Mouse (Mus musculus): ENCODE results near the gene Pop5. TPM values are rescaled to one million over a fixed set of nuclear protein-coding genes. Genes with fewer than 3 reads are reported as not detected.

Gene Pop5
- total and polyA plus RNA-seq, 2 experiments from 2014 or later = 41.5 to 101 TPM

DNA sequence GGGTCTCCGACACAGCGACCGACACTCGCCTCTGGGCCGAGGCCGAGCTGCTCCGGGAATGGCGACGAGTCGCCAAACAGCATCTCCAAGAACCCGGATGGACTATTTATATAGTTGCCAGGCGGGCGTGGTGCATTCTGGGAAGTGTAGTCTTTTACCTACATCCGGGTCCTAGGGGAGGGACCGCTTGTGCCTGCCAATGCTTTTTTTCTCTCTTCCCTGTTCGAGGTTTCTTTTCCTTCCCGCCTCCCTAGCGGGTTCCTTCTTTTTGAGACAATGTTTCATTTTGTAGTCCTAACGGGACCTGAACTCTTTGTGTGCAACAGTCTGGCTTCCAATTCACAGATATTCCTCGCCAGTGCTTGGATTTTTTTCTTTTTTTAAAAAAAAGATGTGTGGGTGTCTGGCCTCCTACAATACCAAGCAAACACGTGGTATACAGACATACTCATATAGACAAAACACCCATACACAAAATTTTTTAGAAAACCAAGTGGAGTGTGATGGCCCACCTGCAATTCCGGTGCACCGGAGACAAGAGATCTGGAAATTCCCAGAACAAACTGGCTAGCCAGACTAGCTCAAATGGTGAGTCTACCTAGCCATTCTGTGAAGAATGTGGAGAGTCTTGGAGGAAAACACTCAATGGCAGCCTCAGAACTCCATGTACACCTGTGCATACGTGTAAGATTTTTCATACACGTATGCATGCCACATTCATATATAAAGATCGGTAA is 37.3 kb downstream of the Pop5 start, which contains the start of gene Rnf10:
Gene Rnf10 (minus strand): TSS at position 87 of the 737 bp plus-strand sequence.
- ATAC-seq (ENCODE audit: low FRiP score) (peak; percentile 87), DNase-seq (ENCODE audit: low spot score) (peak; percentile 98)
- peak within 1 kb of the TSS; percentile 69 for H3K4me2 ChIP-seq (ENCODE audit: low read depth, low read length, poor library complexity, severe bottlenecking)
- H3K27ac ChIP-seq (ENCODE audit: low read depth, low read length) = peak within 1 kb of the TSS; percentile 91
- TF ChIP-seq CTCF (IDR thresholded peaks at IDR 0.05) = no peak
- peak within 1 kb of the TSS; percentile 98 for H3K4me3 ChIP-seq (ENCODE audit: low read depth, low read length)
- WGBS = 13% methylated on average over 26 of the region's 26 CpGs
- peaks cover 9% of the 10 kb centered on the region; the same call in 1 of the 2 replicates for H3K4me1 ChIP-seq (ENCODE audit: insufficient read depth, low read length)
- H3K9ac ChIP-seq (replicated peaks; ENCODE audit: low read length, poor library complexity, severe bottlenecking) = peak within 1 kb of the TSS; percentile 100
- no peaks in the 10 kb centered on the region for H3K9me3 ChIP-seq (ENCODE audit: low read length)
- peaks cover 3% of the 10 kb centered on the region; the same call in 1 of the 2 replicates for H3K36me3 ChIP-seq (ENCODE audit: insufficient read depth, low read length)
- no peaks in the 10 kb centered on the region for H3K27me3 ChIP-seq (ENCODE audit: insufficient read depth, low read length)

DNA sequence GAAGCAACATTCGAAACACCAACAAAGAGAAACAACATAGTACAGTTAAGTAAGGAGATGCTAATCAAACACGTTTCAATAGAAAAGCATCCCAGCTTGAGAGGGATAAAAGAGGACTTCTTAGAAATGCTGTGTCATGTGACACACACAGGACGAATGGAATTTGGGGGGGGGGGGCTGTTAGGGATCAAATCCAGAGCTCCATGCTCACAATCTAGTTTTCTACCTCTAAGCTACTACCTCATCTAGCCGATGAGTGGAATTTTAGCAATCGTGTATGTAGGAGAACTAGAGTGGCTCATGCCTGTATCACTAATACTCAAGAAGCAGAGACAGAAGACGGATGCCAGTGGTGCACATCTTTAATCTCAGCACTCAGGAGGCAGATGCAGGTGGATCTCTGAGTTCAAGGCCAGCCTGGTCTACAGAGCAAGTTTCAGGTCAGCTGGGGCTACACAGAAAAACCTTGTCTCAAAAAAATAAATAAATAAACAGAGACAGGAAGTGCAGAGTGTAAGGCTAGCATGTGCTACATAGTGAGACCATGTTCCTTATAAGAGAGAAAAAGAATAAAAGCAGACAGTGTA is 38.0 kb downstream of the Pop5 start:
- Histone ChIP-seq H3K36me3 (ENCODE audit: insufficient read depth, low read length) (peaks cover 3% of the 10 kb centered on the region; the same call in 1 of the 2 replicates), H3K9ac (replicated peaks; ENCODE audit: low read length, poor library complexity, severe bottlenecking) (0 out of 2 replicates have a peak overlapping the region, but pooled peaks have one; percentile 34), H3K4me2 (ENCODE audit: low read depth, low read length, poor library complexity, severe bottlenecking) (peak overlapping the region; percentile 51), H3K27ac (ENCODE audit: low read depth, low read length) (peak overlapping the region; percentile 91), H3K4me1 (ENCODE audit: insufficient read depth, low read length) (peaks cover 9% of the 10 kb centered on the region; the same call in 1 of the 2 replicates), H3K27me3 (ENCODE audit: insufficient read depth, low read length) (no peaks in the 10 kb centered on the region), H3K4me3 (ENCODE audit: low read depth, low read length) (peak overlapping the region; percentile 98), H3K9me3 (ENCODE audit: low read length) (no peaks in the 10 kb centered on the region)
- WGBS = 60% methylated on average over 6 of the region's 6 CpGs
- no peak for TF ChIP-seq CTCF (IDR thresholded peaks at IDR 0.05)
- ATAC-seq (ENCODE audit: low FRiP score) = no peak
- no peak for DNase-seq (ENCODE audit: low spot score)

DNA sequence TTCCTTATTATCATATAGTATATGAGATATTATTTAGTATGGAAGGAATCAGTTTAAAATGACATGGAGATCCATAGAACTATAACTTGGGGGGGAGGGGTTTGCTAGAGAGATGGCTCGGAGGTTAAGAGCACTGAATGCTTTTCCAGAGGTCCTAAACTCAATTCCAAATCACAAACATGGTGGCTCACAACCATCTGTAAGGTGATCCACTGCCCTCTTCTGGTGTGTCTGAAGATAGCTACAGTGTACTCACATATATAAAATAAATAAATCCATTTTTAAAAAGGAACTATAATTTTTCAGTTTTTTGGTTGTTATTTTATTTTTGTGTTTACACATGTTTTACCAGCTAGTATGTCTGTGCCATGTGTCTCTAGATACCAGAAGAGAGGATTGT is 38.7 kb downstream of the Pop5 start:
- TF ChIP-seq CTCF (IDR thresholded peaks at IDR 0.05) = peak; percentile 38
- no peak overlapping the region for H3K4me2 ChIP-seq (ENCODE audit: low read depth, low read length, poor library complexity, severe bottlenecking)
- WGBS = 71% methylated on average over 1 of the region's 1 CpGs
- no peak overlapping the region for H3K4me3 ChIP-seq (ENCODE audit: low read depth, low read length)
- H3K36me3 ChIP-seq (ENCODE audit: insufficient read depth, low read length) = peaks cover 3% of the 10 kb centered on the region; the same call in 1 of the 2 replicates
- H3K9ac ChIP-seq (replicated peaks; ENCODE audit: low read length, poor library complexity, severe bottlenecking) = no peak overlapping the region
- no peaks in the 10 kb centered on the region for H3K27me3 ChIP-seq (ENCODE audit: insufficient read depth, low read length)
- no peak overlapping the region for H3K27ac ChIP-seq (ENCODE audit: low read depth, low read length)
- DNase-seq (ENCODE audit: low spot score) (no peak), ATAC-seq (ENCODE audit: low FRiP score) (no peak)
- H3K4me1 ChIP-seq (ENCODE audit: insufficient read depth, low read length) = peaks cover 9% of the 10 kb centered on the region; the same call in 1 of the 2 replicates
- H3K9me3 ChIP-seq (ENCODE audit: low read length) = no peaks in the 10 kb centered on the region

DNA sequence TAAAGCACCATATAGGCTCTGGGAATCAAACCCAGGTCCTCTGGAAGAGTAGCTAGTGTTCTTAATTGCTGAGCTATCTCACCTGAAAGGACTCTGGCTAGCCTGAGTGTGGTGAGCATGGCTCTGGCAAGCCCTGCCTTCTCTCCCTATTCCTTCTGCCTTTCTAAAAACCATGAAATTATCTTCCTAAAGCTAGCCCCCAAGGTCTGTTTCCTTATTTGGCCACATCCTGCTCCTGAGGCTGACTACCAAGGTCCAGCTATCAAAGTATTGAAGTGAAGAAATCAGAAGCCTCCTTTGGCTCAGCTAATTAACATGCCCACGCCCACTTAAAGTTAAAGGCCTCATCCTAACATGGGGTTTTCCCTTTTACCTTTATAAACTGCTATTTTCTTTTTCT is 39.1 kb downstream of the Pop5 start:
- DNase-seq (ENCODE audit: low spot score) (no peak), ATAC-seq (ENCODE audit: low FRiP score) (no peak)
- Histone ChIP-seq H3K4me3 (ENCODE audit: low read depth, low read length) (no peak overlapping the region), H3K9ac (replicated peaks; ENCODE audit: low read length, poor library complexity, severe bottlenecking) (no peak overlapping the region), H3K36me3 (ENCODE audit: insufficient read depth, low read length) (no peaks in the 10 kb centered on the region), H3K4me1 (ENCODE audit: insufficient read depth, low read length) (peaks cover 9% of the 10 kb centered on the region; the same call in 1 of the 2 replicates), H3K4me2 (ENCODE audit: low read depth, low read length, poor library complexity, severe bottlenecking) (no peak overlapping the region), H3K27ac (ENCODE audit: low read depth, low read length) (no peak overlapping the region), H3K27me3 (ENCODE audit: insufficient read depth, low read length) (no peaks in the 10 kb centered on the region), H3K9me3 (ENCODE audit: low read length) (no peaks in the 10 kb centered on the region)
- TF ChIP-seq CTCF (IDR thresholded peaks at IDR 0.05) = no peak
- 98% methylated on average over 1 of the region's 1 CpGs for WGBS

DNA sequence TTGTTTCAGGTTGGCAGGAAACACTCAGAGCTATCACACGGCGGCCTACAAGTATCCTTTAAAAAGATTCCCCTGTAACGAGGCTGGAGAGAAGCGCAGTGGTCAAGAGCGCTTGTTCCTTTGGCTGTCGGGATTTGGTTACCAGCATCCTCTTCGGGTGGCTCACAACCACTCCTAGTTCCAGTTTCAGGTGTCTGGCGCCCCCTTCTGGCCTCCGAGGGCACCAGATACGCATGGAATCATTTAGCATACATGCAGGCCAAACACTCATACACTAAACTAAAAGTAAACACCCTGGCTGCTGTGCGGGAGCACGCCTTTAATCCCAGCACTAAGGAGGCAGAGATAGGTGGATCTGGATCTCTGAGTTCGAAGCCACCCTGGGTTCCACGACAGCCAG is 40.4 kb downstream of the Pop5 start:
- 39% methylated on average over 14 of the region's 14 CpGs for WGBS
- H3K9me3 ChIP-seq (ENCODE audit: low read length) = no peaks in the 10 kb centered on the region

DNA sequence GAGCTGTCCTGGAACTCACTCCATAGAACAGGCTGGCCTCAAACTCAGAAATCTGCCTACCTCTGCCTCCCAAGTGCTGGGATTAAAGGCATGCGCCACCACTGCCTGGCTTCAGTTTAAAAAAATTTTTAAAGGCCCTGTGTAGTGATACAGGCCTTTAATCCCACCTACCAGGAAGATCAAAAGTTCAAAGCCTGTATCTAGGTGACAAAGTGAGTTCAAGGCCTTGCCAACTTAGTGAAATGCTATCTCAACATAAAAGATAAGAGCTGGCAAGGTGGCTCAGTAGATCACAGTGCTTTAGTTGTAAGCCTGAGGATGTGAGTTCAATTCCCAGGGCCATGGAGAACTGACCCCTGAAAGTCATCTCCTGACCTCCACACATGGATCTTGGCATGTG is 42.4 kb downstream of the Pop5 start:
- TF ChIP-seq CTCF (IDR thresholded peaks at IDR 0.05) = no peak
- H3K9ac ChIP-seq (replicated peaks; ENCODE audit: low read length, poor library complexity, severe bottlenecking) = no peak overlapping the region
- H3K27ac ChIP-seq (ENCODE audit: low read depth, low read length) = no peak overlapping the region
- ATAC-seq (ENCODE audit: low FRiP score) (no peak), DNase-seq (ENCODE audit: low spot score) (no peak)
- no peak overlapping the region for H3K4me2 ChIP-seq (ENCODE audit: low read depth, low read length, poor library complexity, severe bottlenecking)
- no peaks in the 10 kb centered on the region for H3K9me3 ChIP-seq (ENCODE audit: low read length)
- H3K4me3 ChIP-seq (ENCODE audit: low read depth, low read length) = no peak overlapping the region
- H3K36me3 ChIP-seq (ENCODE audit: insufficient read depth, low read length) = peaks cover 2% of the 10 kb centered on the region; the same call in 1 of the 2 replicates
- no peaks in the 10 kb centered on the region for H3K27me3 ChIP-seq (ENCODE audit: insufficient read depth, low read length)
- H3K4me1 ChIP-seq (ENCODE audit: insufficient read depth, low read length) = no peaks in the 10 kb centered on the region
- WGBS = 85% methylated on average over 1 of the region's 1 CpGs

More for the DNA sequence above, 40.4 kb downstream of the Pop5 start:
- Histone ChIP-seq H3K4me2 (ENCODE audit: low read depth, low read length, poor library complexity, severe bottlenecking) (no peak overlapping the region), H3K27ac (ENCODE audit: low read depth, low read length) (no peak overlapping the region), H3K9ac (replicated peaks; ENCODE audit: low read length, poor library complexity, severe bottlenecking) (no peak overlapping the region), H3K4me1 (ENCODE audit: insufficient read depth, low read length) (peaks cover 2% of the 10 kb centered on the region; the same call in 1 of the 2 replicates), H3K36me3 (ENCODE audit: insufficient read depth, low read length) (no peaks in the 10 kb centered on the region), H3K27me3 (ENCODE audit: insufficient read depth, low read length) (no peaks in the 10 kb centered on the region), H3K4me3 (ENCODE audit: low read depth, low read length) (no peak overlapping the region)
- DNase-seq (ENCODE audit: low spot score) (peak; percentile 16), ATAC-seq (ENCODE audit: low FRiP score) (no peak)
- TF ChIP-seq CTCF (IDR thresholded peaks at IDR 0.05) = peak; percentile 51
